ENCODE assay signal across 8 mouse cellular contexts in genomic region chr7:41500151-41500934, GRCm38 (mm10). TPM values are rescaled to one million over a fixed set of nuclear protein-coding genes. Genes with fewer than 3 reads are reported as not detected.
DNase-seq lines count a peak whose midpoint lies in the region; ATAC-seq and TF ChIP-seq lines count a peak whose summit lies in the region.

No protein-coding gene starts in this region.

- H3K4me1 ChIP-seq in cerebellum, adult 2 months (ENCODE audit: control insufficient read depth, insufficient read depth, low read length), result no peaks in the 10 kb centered on the region
- no peaks in the 10 kb centered on the region for H3K4me1 ChIP-seq in hindbrain, postnatal 0 days (ENCODE audit: insufficient read depth, low read length)

- H3K4me2 ChIP-seq in hindbrain, postnatal 0 days (ENCODE audit: low read depth, low read length), result peak overlapping the region; percentile 67

- peak; percentile 75 for DNase-seq in NIH3T3 (ENCODE audit: low read depth)
- DNase-seq in cerebellum, adult 2 months, result peak; percentile 60 to 71
- peak; percentile 42 to 77 for DNase-seq in frontal cortex, postnatal 36 days (ENCODE audit: low spot score in 2 of 2)
- peak; percentile 65 for DNase-seq in hindbrain, postnatal 0 days (ENCODE audit: low spot score)
- DNase-seq in left cerebral cortex, adult 2 months (ENCODE audit: extremely low spot score in 1 of 2, low spot score in 2 of 2), result peak; percentile 63 to 74
- peak; percentile 74 to 82 for DNase-seq in right cerebral cortex, adult 2 months (ENCODE audit: low spot score in 2 of 2)
- DNase-seq in urinary bladder, postnatal 36 days (ENCODE audit: low spot score in 2 of 2), result peak; percentile 56 to 69

- intact Hi-C loops in left cerebral cortex, adult 2 months (cut with DNase I), result loop anchor here (2.0 to 10.0 kb wide), 2 partner anchors 1004 to 1652 kb away; partner anchors contain the start of gene Zfp141

- H3K9ac ChIP-seq in hindbrain, postnatal 0 days (replicated peaks; ENCODE audit: low read length), result peak overlapping the region; percentile 46

- WGBS in cerebellum, adult 2 months, result 19% methylated on average over 22 of the region's 22 CpGs
- WGBS in hindbrain, postnatal 0 days, result 22% methylated on average over 22 of the region's 22 CpGs

- TF ChIP-seq POLR2A in cerebellum, adult 2 months (IDR thresholded peaks at IDR 0.05; ENCODE audit: borderline replicate concordance, insufficient read depth, low read length), result no peak

- ATAC-seq in hindbrain, postnatal 0 days, result 0 out of 2 replicates have a peak, but pooled peaks have one; percentile 17
- ATAC-seq in megakaryocyte, adult 5-6 weeks (ENCODE audit: poor library complexity, severe bottlenecking), result 0 out of 2 replicates have a peak, but pooled peaks have one; percentile 36

- TF ChIP-seq CTCF in cerebellum, adult 2 months (IDR thresholded peaks at IDR 0.05; ENCODE audit: borderline replicate concordance, insufficient read depth, low read depth, low read length), result no peak
- peak; percentile 41 for TF ChIP-seq CTCF in hindbrain, postnatal 0 days (IDR thresholded peaks at IDR 0.05; ENCODE audit: low read depth)
- peak; percentile 68 for TF ChIP-seq CTCF in left cerebral cortex, adult 2 months (IDR thresholded peaks at IDR 0.05)

- no peaks in the 10 kb centered on the region for H3K36me3 ChIP-seq in hindbrain, postnatal 0 days (ENCODE audit: insufficient read depth, low read length)

- H3K27me3 ChIP-seq in cerebellum, adult 2 months (ENCODE audit: control insufficient read depth, insufficient read depth, low read length), result no peaks in the 10 kb centered on the region
- H3K27me3 ChIP-seq in hindbrain, postnatal 0 days (ENCODE audit: insufficient read depth, low read length), result no peaks in the 10 kb centered on the region

- 0 out of 2 replicates have a peak, but pooled peaks cover 2% of the 10 kb centered on the region for H3K9me3 ChIP-seq in hindbrain, postnatal 0 days (ENCODE audit: low read length)

- peak overlapping the region; percentile 66 for H3K4me3 ChIP-seq in cerebellum, adult 2 months (replicated peaks; ENCODE audit: insufficient read depth, low read depth, low read length)
- H3K4me3 ChIP-seq in hindbrain, postnatal 0 days (ENCODE audit: low read length), result peak overlapping the region; percentile 60
- H3K4me3 ChIP-seq in left cerebral cortex, adult 2 months, result peak overlapping the region; percentile 73

- no peak overlapping the region for H3K27ac ChIP-seq in cerebellum, adult 2 months (ENCODE audit: insufficient read depth, low read length)
- H3K27ac ChIP-seq in hindbrain, postnatal 0 days, result no peak overlapping the region
- peak overlapping the region; percentile 93 for H3K27ac ChIP-seq in left cerebral cortex, adult 2 months

RNA-seq across cellular contexts. Expression of gene AW146154, which starts 0.7 kb away (rescaled TPM):
- polyA plus RNA-seq in cerebellum, adult 2 months (2012; rRNA removed), result 4.8 and 4.9 TPM in 2 replicates
- 3.0 and 5.3 TPM in 2 replicates for total RNA-seq in hindbrain, postnatal 0 days (2014; rRNA removed)
- 3.6 and 4.1 TPM in 2 replicates for polyA plus RNA-seq in hindbrain, postnatal 0 days (2015; fragmentation: Nextera tagmentation; extraction: Ambion mirVana)
- total RNA-seq in left cerebral cortex, adult 2 months (2021), result 1 to 10 TPM; 8.6 to 8.7 TPM
- 5.4 and 8.5 TPM in 2 replicates for total RNA-seq in megakaryocyte, adult 5-6 weeks (2015)
- total RNA-seq in megakaryocyte, adult 5-6 weeks (2017), result 7.4 and 7.9 TPM in 2 replicates

RNA-seq across cellular contexts. Expression of gene Gm20449, which starts 1.1 kb away (rescaled TPM):
- polyA plus RNA-seq in cerebellum, adult 2 months (2012; rRNA removed), result 0.10 and 0.17 TPM in 2 replicates
- total RNA-seq in hindbrain, postnatal 0 days (2014; rRNA removed), result 0.11 TPM in 1 of 2 replicates, not detected in the other
- 0.08 and 0.15 TPM in 2 replicates for polyA plus RNA-seq in hindbrain, postnatal 0 days (2015; fragmentation: Nextera tagmentation; extraction: Ambion mirVana)
- total RNA-seq in left cerebral cortex, adult 2 months (2021), result under 1 TPM; 0.11 to 0.30 TPM
- not detected in 2 replicates for total RNA-seq in megakaryocyte, adult 5-6 weeks (2015)
- total RNA-seq in megakaryocyte, adult 5-6 weeks (2017), result not detected in 2 replicates

RNA-seq across cellular contexts. Expression of gene Vmn2r57, which starts 51.8 kb away (rescaled TPM):
- 0.41 and 0.49 TPM in 2 replicates for polyA plus RNA-seq in cerebellum, adult 2 months (2012; rRNA removed)
- 0.07 and 0.58 TPM in 2 replicates for total RNA-seq in hindbrain, postnatal 0 days (2014; rRNA removed)
- 0.45 and 0.47 TPM in 2 replicates for polyA plus RNA-seq in hindbrain, postnatal 0 days (2015; fragmentation: Nextera tagmentation; extraction: Ambion mirVana)
- total RNA-seq in left cerebral cortex, adult 2 months (2021), result under 1 TPM; 0.36 to 0.56 TPM
- not detected in 2 replicates for total RNA-seq in megakaryocyte, adult 5-6 weeks (2015)
- total RNA-seq in megakaryocyte, adult 5-6 weeks (2017), result not detected in 2 replicates
